Mouse (Mus musculus) adrenal gland, postnatal 4 days (tissue): ENCODE data around the gene Tnfsf13. TPM values are rescaled to one million over a fixed set of nuclear protein-coding genes. Genes with fewer than 3 reads are reported as not detected.
A peak's percentile ranks its signal among the peaks of the same experiment; 100 is the strongest.

Source experiments
- DNase-seq, 2 experiments: peaks; one replicate each; pipeline ENCODE4 v3.0.0; 2021 to 2022; ENCODE audit warnings: low spot score in 2 of 2, mixed read lengths in 2 of 2
- microRNA-seq: library from miRNA; unstranded; fragments of <30 nt; microRNA quantifications from one replicate; pipeline ENCODE4 v1.2.0, GENCODE M21; 2021
- total RNA-seq, 2 experiments: library from RNA; stranded (reverse); gene quantifications; 2 replicates each; pipeline ENCODE4 v1.2.3; 2021

Gene Tnfsf13
- total RNA-seq, 2 experiments from 2014 or later = 4.2 to 5.2 TPM

GRCm38 (mm10) chr11:69655264-69656064, 30.1 kb downstream of the Tnfsf13 start, which contains the start of gene Sox15:
TSS of gene Sox15 (plus strand) at chr11:69655314.
- no peak for DNase-seq

- DNase-seq = no peak
Measured at GRCm38 (mm10) chr11:69654760-69655159, 30.8 kb downstream of the Tnfsf13 start.

- no peak for DNase-seq
Measured at GRCm38 (mm10) chr11:69653399-69653798, 32.2 kb downstream of the Tnfsf13 start.

GRCm38 (mm10) chr11:69645860-69646259, 39.7 kb downstream of the Tnfsf13 start:
- DNase-seq = no peak

GRCm38 (mm10) chr11:69635471-69635870, 50.1 kb downstream of the Tnfsf13 start:
- DNase-seq = no peak

GRCm38 (mm10) chr11:69633128-69633866, 52.3 kb downstream of the Tnfsf13 start:
- peak in 1 of 2 experiments; percentile 52 for DNase-seq

Small RNA genes lying within 50 kb of the gene (microRNA-seq; reads per million reads assigned to microRNA genes)
- 3.7 reads per million, percentile 10 among the genes with 10 or more reads in this experiment for gene Mir1934
- not detected for gene Mir467f

Other genes starting within 250 kb of the Tnfsf13 start
- 1 to 10 TPM; 1.1 to 1.7 TPM for gene Dnah2, start 136.7 kb downstream of the Tnfsf13 start, total RNA-seq
- gene Efnb3, start 125.6 kb downstream of the Tnfsf13 start, total RNA-seq = 1 to 10 TPM; 9.4 to 9.6 TPM
- 10 to 100 TPM; 13.0 to 13.1 TPM for gene Wrap53, start 105.5 kb downstream of the Tnfsf13 start, total RNA-seq
- 100 to 1,000 TPM in 1 of 2 experiments, 10 to 100 TPM in 1; 92.4 to 101 TPM for gene Trp53, start 105.4 kb downstream of the Tnfsf13 start, total RNA-seq
- gene Atp1b2, start 79.8 kb downstream of the Tnfsf13 start, total RNA-seq = 10 to 100 TPM; 74.6 to 83.4 TPM
- gene Shbg, start 67.9 kb downstream of the Tnfsf13 start, total RNA-seq = under 1 TPM in 1 of 2 experiments, not detected in 1; 0.59 TPM
- 10 to 100 TPM; 18.3 to 20.9 TPM for gene Sat2, start 63.8 kb downstream of the Tnfsf13 start, total RNA-seq
- 100 to 1,000 TPM in 1 of 2 experiments, 10 to 100 TPM in 1; 89.3 to 111 TPM for gene Fxr2, start 52.8 kb downstream of the Tnfsf13 start, total RNA-seq
- gene Sox15, start 30.5 kb downstream of the Tnfsf13 start, total RNA-seq = under 1 TPM; 0.62 to 0.73 TPM
- 100 to 1,000 TPM; 107 to 119 TPM for gene Mpdu1, start 23.1 kb downstream of the Tnfsf13 start, total RNA-seq
- gene Cd68, start 19.6 kb downstream of the Tnfsf13 start, total RNA-seq = 10 to 100 TPM; 11.9 to 12.5 TPM
- 100 to 1,000 TPM; 640 to 673 TPM for gene Eif4a1, start 13.4 kb downstream of the Tnfsf13 start, total RNA-seq
- gene Senp3, start 3.7 kb downstream of the Tnfsf13 start, total RNA-seq = 10 to 100 TPM; 86.6 to 90.7 TPM
- gene Tnfsf12, start 10.1 kb upstream of the Tnfsf13 start, total RNA-seq = 10 to 100 TPM; 23.0 to 23.1 TPM
- gene Tnfsfm13, start 10.3 kb upstream of the Tnfsf13 start, total RNA-seq = 1 to 10 TPM; 3.1 to 4.6 TPM
- gene Polr2a, start 72.9 kb upstream of the Tnfsf13 start, total RNA-seq = 100 to 1,000 TPM in 1 of 2 experiments, 10 to 100 TPM in 1; 92.4 to 108 TPM
- gene Slc35g3, start 76.2 kb upstream of the Tnfsf13 start, total RNA-seq = not detected
- gene Zbtb4, start 80.1 kb upstream of the Tnfsf13 start, total RNA-seq = 10 to 100 TPM; 48.5 to 58.3 TPM
- 1 to 10 TPM; 3.6 to 4.0 TPM for gene Chrnb1, start 110.2 kb upstream of the Tnfsf13 start, total RNA-seq
- gene Fgf11, start 116.1 kb upstream of the Tnfsf13 start, total RNA-seq = 1 to 10 TPM; 3.4 to 4.8 TPM
- 1 to 10 TPM in 1 of 2 experiments, under 1 TPM in 1; 0.76 to 1.4 TPM for gene Tmem102, start 119.8 kb upstream of the Tnfsf13 start, total RNA-seq
- not detected for gene Gm39566, start 129.5 kb upstream of the Tnfsf13 start, total RNA-seq
- not detected for gene Spem2, start 132.7 kb upstream of the Tnfsf13 start, total RNA-seq
- not detected for gene Spem1, start 136.4 kb upstream of the Tnfsf13 start, total RNA-seq
- gene Nlgn2, start 152.0 kb upstream of the Tnfsf13 start, total RNA-seq = 10 to 100 TPM; 33.6 to 35.2 TPM
- 100 to 1,000 TPM; 141 to 143 TPM for gene Tmem256, start 152.7 kb upstream of the Tnfsf13 start, total RNA-seq
- gene Plscr3, start 160.6 kb upstream of the Tnfsf13 start, total RNA-seq = 10 to 100 TPM; 76.6 to 77.9 TPM
- 1 to 10 TPM in 1 of 2 experiments, under 1 TPM in 1; 0.17 to 1.7 TPM for gene Tnk1, start 172.9 kb upstream of the Tnfsf13 start, total RNA-seq
- gene Tmem95, start 192.2 kb upstream of the Tnfsf13 start, total RNA-seq = not detected
- gene Kctd11, start 195.6 kb upstream of the Tnfsf13 start, total RNA-seq = 1 to 10 TPM; 3.4 to 4.1 TPM
- 1 to 10 TPM; 1.4 to 1.7 TPM for gene Acap1, start 209.8 kb upstream of the Tnfsf13 start, total RNA-seq
- 1 to 10 TPM; 4.8 to 5.6 TPM for gene 2810408A11Rik, start 215.2 kb upstream of the Tnfsf13 start, total RNA-seq
- gene Neurl4, start 215.3 kb upstream of the Tnfsf13 start, total RNA-seq = 10 to 100 TPM; 45.9 to 53.3 TPM
- gene Gps2, start 228.1 kb upstream of the Tnfsf13 start, total RNA-seq = 10 to 100 TPM; 60.0 to 67.0 TPM
- gene Eif5a, start 236.2 kb upstream of the Tnfsf13 start, total RNA-seq = 100 to 1,000 TPM; 598 to 600 TPM